Mouse (Mus musculus) brown adipose tissue, adult 24 weeks (tissue): ENCODE data around the gene Surf2. TPM values are rescaled to one million over a fixed set of nuclear protein-coding genes. Genes with fewer than 3 reads are reported as not detected.

Source experiments
- H3K27ac ChIP-seq: fragments of 200-500 bp; replicated peaks from 2 replicates; pipeline ENCODE4 v1.5.1; 2012; ENCODE audit warnings: low read depth, mild to moderate bottlenecking, low read length
- H3K4me1 ChIP-seq: fragments of 200-500 bp; 2 replicates; pipeline ENCODE4 v1.6.1; 2012; ENCODE audit warnings: low read length, mixed read lengths; ENCODE audit not compliant: control insufficient read depth, insufficient read depth, insufficient read length
- H3K4me3 ChIP-seq: fragments of 200-500 bp; 2 replicates; pipeline ENCODE4 v1.5.1; 2012; ENCODE audit warnings: low read depth, mild to moderate bottlenecking, low read length, moderate library complexity; ENCODE audit not compliant: insufficient read depth
- polyA plus RNA-seq: library from polyadenylated mRNA; stranded (reverse); fragments of >200 nt; gene quantifications from 2 replicates; pipeline ENCODE4 v1.2.4, GENCODE M21; 2012; ENCODE audit not compliant: missing spikeins, insufficient read depth, insufficient read length

Gene Surf2
- polyA plus RNA-seq, 1 experiment: 25.6 TPM

- H3K4me3 ChIP-seq: peak within 1 kb of the TSS; percentile 99
- peak within 1 kb of the TSS; percentile 92 for H3K27ac ChIP-seq
- peaks cover 11% of the 10 kb centered on the region for H3K4me1 ChIP-seq
Measured at GRCm38 (mm10) chr2:26933304-26934055, 17.3 kb downstream of the Surf2 start, which contains the start of the genes Surf4 and Stkld1. Gene Surf4 (minus strand): TSS chr2:26933928. Gene Stkld1 (plus strand): TSS chr2:26934047.

GRCm38 (mm10) chr2:26935286-26935685, 19.1 kb downstream of the Surf2 start:
- Histone ChIP-seq H3K4me1 (peaks cover 11% of the 10 kb centered on the region), H3K4me3 (no peak overlapping the region), H3K27ac (no peak overlapping the region)

- H3K27ac ChIP-seq: no peak overlapping the region
- 0 out of 2 replicates have a peak, but pooled peaks cover 4% of the 10 kb centered on the region for H3K4me1 ChIP-seq
- H3K4me3 ChIP-seq: no peak overlapping the region
Measured at GRCm38 (mm10) chr2:26936425-26936824, 20.3 kb downstream of the Surf2 start.

GRCm38 (mm10) chr2:26941539-26941938, 25.4 kb downstream of the Surf2 start:
- Histone ChIP-seq H3K27ac (no peak overlapping the region), H3K4me1 (no peaks in the 10 kb centered on the region), H3K4me3 (no peak overlapping the region)

- no peak overlapping the region for H3K4me3 ChIP-seq
- no peaks in the 10 kb centered on the region for H3K4me1 ChIP-seq
- no peak overlapping the region for H3K27ac ChIP-seq
Measured at GRCm38 (mm10) chr2:26943253-26943652, 27.1 kb downstream of the Surf2 start.

GRCm38 (mm10) chr2:26950411-26950810, 34.2 kb downstream of the Surf2 start:
- Histone ChIP-seq H3K4me1 (no peaks in the 10 kb centered on the region), H3K27ac (no peak overlapping the region), H3K4me3 (no peak overlapping the region)

GRCm38 (mm10) chr2:26951346-26951905, 35.3 kb downstream of the Surf2 start:
- Histone ChIP-seq H3K4me1 (no peaks in the 10 kb centered on the region), H3K27ac (no peak overlapping the region), H3K4me3 (no peak overlapping the region)

- no peaks in the 10 kb centered on the region for H3K4me1 ChIP-seq
- no peak overlapping the region for H3K4me3 ChIP-seq
- no peak overlapping the region for H3K27ac ChIP-seq
Measured at GRCm38 (mm10) chr2:26952193-26952592, 36.0 kb downstream of the Surf2 start.

GRCm38 (mm10) chr2:26952866-26953265, 36.7 kb downstream of the Surf2 start:
- Histone ChIP-seq H3K4me1 (no peaks in the 10 kb centered on the region), H3K4me3 (no peak overlapping the region), H3K27ac (no peak overlapping the region)

GRCm38 (mm10) chr2:26954735-26955395, 38.7 kb downstream of the Surf2 start:
- Histone ChIP-seq H3K4me1 (no peaks in the 10 kb centered on the region), H3K4me3 (no peak overlapping the region), H3K27ac (no peak overlapping the region)

GRCm38 (mm10) chr2:26956811-26957487, 40.8 kb downstream of the Surf2 start:
- Histone ChIP-seq H3K4me3 (no peak overlapping the region), H3K4me1 (no peaks in the 10 kb centered on the region; the same call in 1 of the 2 replicates), H3K27ac (no peak overlapping the region)

- Histone ChIP-seq H3K4me3 (no peak overlapping the region), H3K27ac (no peak overlapping the region), H3K4me1 (no peaks in the 10 kb centered on the region; the same call in 1 of the 2 replicates)
Measured at GRCm38 (mm10) chr2:26957488-26957859, 41.3 kb downstream of the Surf2 start.

- no peak overlapping the region for H3K4me3 ChIP-seq
- H3K27ac ChIP-seq: no peak overlapping the region
- peaks cover 8% of the 10 kb centered on the region; the same call in 1 of the 2 replicates for H3K4me1 ChIP-seq
Measured at GRCm38 (mm10) chr2:26960756-26961155, 44.6 kb downstream of the Surf2 start.

- H3K27ac ChIP-seq: peak within 1 kb of the TSS; percentile 94
- peaks cover 8% of the 10 kb centered on the region; the same call in 1 of the 2 replicates for H3K4me1 ChIP-seq
- H3K4me3 ChIP-seq: peak within 1 kb of the TSS; percentile 87
Measured at GRCm38 (mm10) chr2:26963923-26964723, 48.0 kb downstream of the Surf2 start, which contains the start of gene Rexo4. Gene Rexo4 (minus strand): TSS chr2:26964386.
